ENCODE assay signal across 8 mouse cellular contexts in genomic region chr11:106202123-106202465, GRCm38 (mm10). TPM values are rescaled to one million over a fixed set of nuclear protein-coding genes. Genes with fewer than 3 reads are reported as not detected.
A peak's percentile ranks its signal among the peaks of the same experiment; 100 is the strongest.
DNase-seq lines count a peak whose midpoint lies in the region; ATAC-seq lines count a peak whose summit lies in the region.

Strada (minus strand) TSS chr11:106202168.

- H3K36me3 ChIP-seq in heart, embryonic 10.5 days = peaks cover 80% of the 10 kb centered on the region
- H3K36me3 ChIP-seq in liver, embryonic 12.5 days = peaks cover 93% of the 10 kb centered on the region

- H3K4me3 ChIP-seq in heart, embryonic 10.5 days = no peak within 1 kb of the TSS
- no peak within 1 kb of the TSS for H3K4me3 ChIP-seq in liver, embryonic 12.5 days

- WGBS in heart, embryonic 10.5 days = 76% methylated on average over 5 of the region's 5 CpGs
- 58% methylated on average over 5 of the region's 5 CpGs for WGBS in liver, embryonic 12.5 days (ENCODE audit: insufficient replicate concordance)

- no peak within 1 kb of the TSS for H3K9ac ChIP-seq in liver, embryonic 12.5 days

- DNase-seq in heart, embryonic 10.5 days (ENCODE audit: low spot score) = no peak
- DNase-seq in heart, adult 18-20 months = no peak
- DNase-seq in urinary bladder, adult 2 months (ENCODE audit: low spot score) = no peak
- no peak for DNase-seq in urinary bladder, postnatal 4 days (ENCODE audit: low spot score in 2 of 2)
- no peak for DNase-seq in right cerebral cortex, postnatal 25 days
- no peak for DNase-seq in thymus, postnatal 14 days

- no peaks in the 10 kb centered on the region for H3K27me3 ChIP-seq in heart, embryonic 10.5 days (ENCODE audit: insufficient read depth, poor library complexity, severe bottlenecking)
- no peaks in the 10 kb centered on the region for H3K27me3 ChIP-seq in liver, embryonic 12.5 days (replicated peaks)

- ATAC-seq in hematopoietic stem cell, adult 5-6 weeks (replicated peaks in 1 of 2; ENCODE audit: insufficient read depth in 1 of 2, low FRiP score in 2 of 2, low TSS enrichment in 1 of 2, low read depth in 1 of 2, poor library complexity in 2 of 2, severe bottlenecking in 2 of 2) = 0 out of 4 replicates have a peak, but pooled peaks of 1 of the 2 experiments have one; percentile 41
- no peak for ATAC-seq in liver, embryonic 12.5 days

- H3K4me1 ChIP-seq in heart, embryonic 10.5 days = no peaks in the 10 kb centered on the region
- H3K4me1 ChIP-seq in liver, embryonic 12.5 days = peaks cover 36% of the 10 kb centered on the region

- no peaks in the 10 kb centered on the region for H3K9me3 ChIP-seq in heart, embryonic 10.5 days
- H3K9me3 ChIP-seq in liver, embryonic 12.5 days (replicated peaks) = no peaks in the 10 kb centered on the region

- H3K27ac ChIP-seq in heart, embryonic 10.5 days = no peak within 1 kb of the TSS
- peak within 1 kb of the TSS; percentile 56; the same call in 1 of the 2 replicates for H3K27ac ChIP-seq in liver, embryonic 12.5 days

- no peak within 1 kb of the TSS; the same call in 1 of the 2 replicates for H3K4me2 ChIP-seq in liver, embryonic 12.5 days

RNA-seq across cellular contexts. Expression of gene Strada, which starts in this region (rescaled TPM):
- polyA plus RNA-seq in heart, embryonic 10.5 days (2016; fragmentation: Nextera tagmentation; extraction: Ambion mirVana) = 26.4 and 27.4 TPM in 2 replicates
- total RNA-seq in heart, adult 18-20 months (2021) = 1 to 10 TPM; 6.2 to 8.0 TPM
- polyA plus RNA-seq in urinary bladder, adult 2 months (2012; rRNA removed) = 27.1 and 29.6 TPM in 2 replicates
- total RNA-seq in hematopoietic stem cell, adult 5-6 weeks (2017) = 18.2 and 21.7 TPM in 2 replicates
- 12.2 and 12.6 TPM in 2 replicates for polyA plus RNA-seq in liver, embryonic 12.5 days (2016; fragmentation: Nextera tagmentation; extraction: Ambion mirVana)
